Mouse (Mus musculus): Measurements from ENCODE around the gene Rbm47. TPM values are rescaled to one million over a fixed set of nuclear protein-coding genes. Genes with fewer than 3 reads are reported as not detected.
A peak's percentile ranks its signal among the peaks of the same experiment; 100 is the strongest.

Rbm47 gene
- polyA plus RNA-seq, 1 experiment from 2014 or later: 45.6 TPM

DNA sequence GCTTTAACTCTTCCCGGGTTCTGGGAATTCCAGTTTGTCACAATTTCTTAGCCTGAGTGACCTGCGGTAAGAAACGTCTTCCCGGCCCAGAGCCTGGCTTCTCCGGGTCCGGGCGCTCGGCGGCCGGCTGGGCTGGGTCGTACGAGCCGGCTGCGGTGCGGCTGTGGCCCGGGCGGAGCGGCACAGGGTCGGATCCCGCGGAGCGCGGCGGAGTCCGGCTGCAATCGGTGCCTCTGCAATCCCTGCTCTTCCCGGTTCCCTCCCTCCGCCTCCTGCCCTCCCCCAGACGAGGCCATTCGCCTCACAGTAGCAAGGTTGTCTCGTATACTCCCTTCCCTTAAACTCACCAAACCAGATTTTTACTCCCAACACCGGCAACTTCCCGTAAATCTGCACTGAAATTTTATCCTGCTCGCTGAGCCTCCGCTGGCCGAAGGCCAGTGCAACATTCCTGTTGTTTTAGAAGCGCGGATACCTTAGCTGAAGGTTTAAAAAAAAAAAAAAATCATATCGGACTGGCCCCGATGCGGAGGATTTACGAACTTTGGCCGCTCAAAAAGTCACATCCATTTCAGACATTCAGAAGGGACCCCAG lies 22.1 kb downstream of the Rbm47 start:
- Histone ChIP-seq H3K4me3 (ENCODE audit: low read length) (peak overlapping the region; percentile 45), H3K9ac (ENCODE audit: low read depth, low read length) (peak overlapping the region; percentile 54), H3K4me2 (replicated peaks; ENCODE audit: low read depth, low read length) (peak overlapping the region; percentile 62), H3K4me1 (ENCODE audit: control insufficient read depth, insufficient read depth, low read length) (peaks cover 8% of the 10 kb centered on the region; the same call in 1 of the 2 replicates), H3K27me3 (ENCODE audit: control insufficient read depth, insufficient read depth, low read length) (peaks cover 11% of the 10 kb centered on the region; the same call in 1 of the 2 replicates), H3K36me3 (ENCODE audit: control insufficient read depth, insufficient read depth, low read length) (no peaks in the 10 kb centered on the region), H3K9me3 (ENCODE audit: control insufficient read depth, low read length) (no peaks in the 10 kb centered on the region), H3K27ac (ENCODE audit: low read depth, low read length) (peak overlapping the region; percentile 93)
- WGBS: under 1% methylated on average over 43 of the region's 43 CpGs
- peak; percentile 88 for ATAC-seq (ENCODE audit: low FRiP score, low TSS enrichment)

DNA sequence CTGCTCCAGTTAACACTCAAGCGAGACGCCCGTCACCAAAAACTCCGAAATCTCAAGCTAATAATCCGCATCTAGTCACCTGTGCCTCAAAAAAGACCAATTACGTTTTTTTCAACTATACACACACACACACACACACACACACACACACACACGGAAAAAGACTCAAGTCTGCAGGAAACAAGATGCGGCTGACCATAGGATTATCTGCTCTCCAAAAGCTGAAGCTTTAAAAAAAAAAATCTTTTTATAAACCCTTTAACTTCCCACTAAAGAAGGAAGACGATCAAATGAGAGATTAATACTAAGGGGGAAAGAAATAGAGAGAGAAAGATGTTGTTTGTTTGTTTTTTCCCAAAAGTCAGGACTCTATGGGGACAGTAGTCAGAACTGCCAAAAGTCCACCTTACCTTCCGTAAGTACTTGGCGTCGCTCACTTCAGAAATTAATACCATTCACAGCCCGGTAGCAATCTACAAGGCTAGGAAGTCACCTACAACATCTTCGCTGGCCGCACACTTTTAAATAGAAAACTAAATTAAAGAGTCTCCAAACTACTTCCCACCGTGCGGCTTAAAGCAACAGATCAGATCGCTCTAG lies 22.7 kb downstream of the Rbm47 start:
- Histone ChIP-seq H3K27ac (ENCODE audit: low read depth, low read length) (peak overlapping the region; percentile 93), H3K4me2 (replicated peaks; ENCODE audit: low read depth, low read length) (peak overlapping the region; percentile 62), H3K4me3 (ENCODE audit: low read length) (peak overlapping the region; percentile 45), H3K9me3 (ENCODE audit: control insufficient read depth, low read length) (no peaks in the 10 kb centered on the region), H3K9ac (ENCODE audit: low read depth, low read length) (peak overlapping the region; percentile 54), H3K27me3 (ENCODE audit: control insufficient read depth, insufficient read depth, low read length) (peaks cover 11% of the 10 kb centered on the region; the same call in 1 of the 2 replicates), H3K4me1 (ENCODE audit: control insufficient read depth, insufficient read depth, low read length) (peaks cover 8% of the 10 kb centered on the region; the same call in 1 of the 2 replicates), H3K36me3 (ENCODE audit: control insufficient read depth, insufficient read depth, low read length) (no peaks in the 10 kb centered on the region)
- no peak; the same call in 1 of the 2 replicates for ATAC-seq (ENCODE audit: low FRiP score, low TSS enrichment)
- under 1% methylated on average over 18 of the region's 18 CpGs for WGBS

DNA sequence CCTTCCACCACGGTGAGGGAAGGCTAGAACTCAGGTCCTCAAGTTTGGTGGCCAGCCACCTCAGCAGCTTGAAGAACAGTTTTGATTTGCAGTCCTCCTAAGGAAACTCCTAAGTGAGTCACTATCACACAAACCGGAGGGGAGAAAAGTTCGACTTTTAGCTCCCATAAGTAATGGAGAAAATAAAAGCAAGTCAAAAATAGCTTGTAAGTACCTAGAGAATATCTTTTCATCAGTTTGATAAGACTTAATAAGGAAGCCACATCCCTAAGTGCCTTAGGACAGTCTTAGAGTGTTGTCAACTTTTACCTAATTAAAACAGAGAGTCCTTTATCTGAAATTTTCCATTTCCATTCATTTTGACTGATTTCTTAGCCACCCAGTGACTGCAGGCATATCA lies 23.3 kb downstream of the Rbm47 start:
- WGBS: 31% methylated on average over 3 of the region's 3 CpGs
- Histone ChIP-seq H3K36me3 (ENCODE audit: control insufficient read depth, insufficient read depth, low read length) (no peaks in the 10 kb centered on the region), H3K27me3 (ENCODE audit: control insufficient read depth, insufficient read depth, low read length) (peaks cover 11% of the 10 kb centered on the region; the same call in 1 of the 2 replicates), H3K4me3 (ENCODE audit: low read length) (peak overlapping the region; percentile 45), H3K4me2 (replicated peaks; ENCODE audit: low read depth, low read length) (peak overlapping the region; percentile 62), H3K9ac (ENCODE audit: low read depth, low read length) (no peak overlapping the region), H3K27ac (ENCODE audit: low read depth, low read length) (no peak overlapping the region), H3K9me3 (ENCODE audit: control insufficient read depth, low read length) (no peaks in the 10 kb centered on the region), H3K4me1 (ENCODE audit: control insufficient read depth, insufficient read depth, low read length) (peaks cover 8% of the 10 kb centered on the region; the same call in 1 of the 2 replicates)
- no peak for ATAC-seq (ENCODE audit: low FRiP score, low TSS enrichment)

DNA sequence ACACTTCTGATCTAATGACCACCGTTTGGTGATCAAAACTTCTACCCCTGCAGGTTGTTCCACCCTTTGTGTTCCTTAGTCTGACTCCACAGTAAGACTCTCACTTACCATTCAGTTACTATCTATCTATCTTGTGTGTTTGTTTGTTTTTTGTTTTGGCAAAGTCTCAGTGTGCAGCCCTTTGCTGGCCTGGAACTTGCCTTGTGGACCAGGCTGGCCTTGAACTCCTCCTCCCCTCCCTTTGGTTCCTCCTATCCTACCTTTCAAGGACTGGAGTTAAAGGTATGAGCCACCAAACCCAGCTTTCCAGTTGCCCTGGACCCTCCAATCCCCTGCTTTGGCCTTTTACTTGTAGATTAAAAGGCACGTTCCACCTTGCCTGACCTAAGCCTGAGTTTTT lies 23.8 kb downstream of the Rbm47 start:
- WGBS: 57% methylated on average over 2 of the region's 2 CpGs
- peak overlapping the region; percentile 45; the same call in 1 of the 2 replicates for H3K4me3 ChIP-seq (ENCODE audit: low read length)

DNA sequence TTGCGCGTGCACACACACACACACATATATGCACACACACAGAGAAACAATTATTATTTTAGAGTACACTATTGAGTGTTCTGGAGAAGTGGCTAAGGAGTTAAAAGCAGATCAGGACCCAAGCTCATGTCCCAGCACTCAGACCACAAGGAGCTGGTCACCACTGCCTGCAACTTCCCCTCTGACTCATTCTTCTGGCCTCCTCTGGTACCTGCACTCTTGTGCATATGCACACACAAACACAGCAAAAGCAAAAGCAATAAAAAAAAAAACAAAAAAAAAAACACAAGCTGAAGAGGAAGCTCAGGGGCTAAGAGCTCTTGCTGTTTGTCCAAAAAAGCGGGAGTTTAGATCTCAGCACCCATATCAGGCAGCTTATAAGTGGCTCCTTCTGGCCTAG lies 25.6 kb downstream of the Rbm47 start:
- Histone ChIP-seq H3K9ac (ENCODE audit: low read depth, low read length) (no peak overlapping the region), H3K9me3 (ENCODE audit: control insufficient read depth, low read length) (no peaks in the 10 kb centered on the region), H3K4me2 (replicated peaks; ENCODE audit: low read depth, low read length) (no peak overlapping the region), H3K4me1 (ENCODE audit: control insufficient read depth, insufficient read depth, low read length) (peaks cover 8% of the 10 kb centered on the region; the same call in 1 of the 2 replicates), H3K27ac (ENCODE audit: low read depth, low read length) (no peak overlapping the region), H3K36me3 (ENCODE audit: control insufficient read depth, insufficient read depth, low read length) (no peaks in the 10 kb centered on the region), H3K4me3 (ENCODE audit: low read length) (no peak overlapping the region), H3K27me3 (ENCODE audit: control insufficient read depth, insufficient read depth, low read length) (peaks cover 11% of the 10 kb centered on the region; the same call in 1 of the 2 replicates)
- ATAC-seq (ENCODE audit: low FRiP score, low TSS enrichment): no peak
- 98% methylated on average over 3 of the region's 3 CpGs for WGBS

More for the DNA sequence above, 23.8 kb downstream of the Rbm47 start:
- H3K4me1 ChIP-seq (ENCODE audit: control insufficient read depth, insufficient read depth, low read length): peaks cover 8% of the 10 kb centered on the region; the same call in 1 of the 2 replicates
- peak overlapping the region; percentile 62 for H3K4me2 ChIP-seq (replicated peaks; ENCODE audit: low read depth, low read length)
- peaks cover 11% of the 10 kb centered on the region; the same call in 1 of the 2 replicates for H3K27me3 ChIP-seq (ENCODE audit: control insufficient read depth, insufficient read depth, low read length)
- H3K27ac ChIP-seq (ENCODE audit: low read depth, low read length): no peak overlapping the region
- no peaks in the 10 kb centered on the region for H3K36me3 ChIP-seq (ENCODE audit: control insufficient read depth, insufficient read depth, low read length)
- no peak overlapping the region for H3K9ac ChIP-seq (ENCODE audit: low read depth, low read length)
- no peak for ATAC-seq (ENCODE audit: low FRiP score, low TSS enrichment)
- no peaks in the 10 kb centered on the region for H3K9me3 ChIP-seq (ENCODE audit: control insufficient read depth, low read length)

DNA sequence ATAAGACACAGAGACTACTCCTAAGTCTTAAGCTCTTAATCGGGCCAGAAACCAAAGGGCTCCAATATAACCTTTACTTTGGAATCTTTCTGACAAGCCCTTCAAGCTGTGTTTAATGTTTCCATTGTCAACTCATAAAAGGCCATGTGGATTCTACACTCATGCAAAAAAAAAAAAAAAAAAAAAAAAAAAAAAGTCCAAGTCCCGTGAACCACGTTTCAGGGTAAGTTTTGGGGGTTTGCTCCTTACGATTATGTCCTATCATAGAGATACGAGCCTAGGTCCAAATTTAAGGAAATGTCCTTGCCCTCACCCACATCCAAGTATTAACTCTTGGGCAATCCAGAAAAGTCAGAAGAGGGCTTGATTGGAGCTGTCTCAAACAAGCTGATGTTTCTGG lies 27.3 kb downstream of the Rbm47 start:
- Histone ChIP-seq H3K4me1 (ENCODE audit: control insufficient read depth, insufficient read depth, low read length) (no peaks in the 10 kb centered on the region), H3K36me3 (ENCODE audit: control insufficient read depth, insufficient read depth, low read length) (no peaks in the 10 kb centered on the region), H3K9me3 (ENCODE audit: control insufficient read depth, low read length) (no peaks in the 10 kb centered on the region; the same call in 1 of the 2 replicates), H3K4me3 (ENCODE audit: low read length) (no peak overlapping the region), H3K27ac (ENCODE audit: low read depth, low read length) (no peak overlapping the region), H3K9ac (ENCODE audit: low read depth, low read length) (no peak overlapping the region), H3K4me2 (replicated peaks; ENCODE audit: low read depth, low read length) (no peak overlapping the region), H3K27me3 (ENCODE audit: control insufficient read depth, insufficient read depth, low read length) (peaks cover 5% of the 10 kb centered on the region; the same call in 1 of the 2 replicates)
- no peak for ATAC-seq (ENCODE audit: low FRiP score, low TSS enrichment)
- 90% methylated on average over 5 of the region's 5 CpGs for WGBS

DNA sequence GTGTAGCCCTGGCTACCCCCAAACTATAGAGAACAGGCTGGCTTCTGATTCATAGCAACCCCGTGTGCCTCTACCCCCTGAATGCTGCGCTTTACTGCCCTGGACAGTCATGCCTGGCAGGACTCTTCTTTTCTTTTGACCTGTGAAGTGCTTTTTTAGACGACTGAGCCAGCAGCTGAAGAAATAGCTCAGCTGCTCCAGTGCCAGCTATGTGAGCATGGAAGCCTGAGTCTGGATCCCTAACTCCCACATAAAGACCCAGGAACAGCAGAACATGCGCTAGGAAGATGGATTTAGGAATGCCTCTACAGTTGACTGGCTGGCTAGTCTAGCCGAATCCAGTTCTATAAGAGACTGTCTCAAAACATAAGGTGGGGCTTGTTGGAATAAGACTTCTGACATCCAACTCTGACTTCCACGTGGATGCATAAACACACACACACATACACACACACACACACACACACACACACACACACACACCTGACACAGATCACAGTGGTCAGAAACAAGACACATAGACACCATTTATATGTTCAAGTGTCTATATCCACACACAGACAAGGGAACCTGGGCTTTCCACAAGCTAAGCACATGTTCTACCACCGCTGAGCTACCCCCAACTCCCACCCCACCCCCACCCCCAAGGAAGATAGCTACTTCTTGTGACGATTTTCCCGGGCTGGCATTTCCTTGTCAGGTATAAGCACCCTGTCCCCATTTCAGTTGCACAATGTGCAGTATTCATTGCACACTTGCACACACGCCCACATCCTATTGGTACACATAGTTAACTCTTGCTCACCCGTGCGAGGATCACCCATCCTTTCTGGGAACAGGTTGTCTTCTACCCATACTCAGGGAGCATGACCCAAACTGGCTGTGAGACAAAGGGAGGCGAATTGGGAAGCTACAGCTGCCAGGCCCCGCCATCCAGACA lies 29.6 kb downstream of the Rbm47 start:
- 0 out of 2 replicates have a peak, but pooled peaks have one; percentile 24 for ATAC-seq (ENCODE audit: low FRiP score, low TSS enrichment)
- Histone ChIP-seq H3K4me2 (replicated peaks; ENCODE audit: low read depth, low read length) (no peak overlapping the region), H3K4me3 (ENCODE audit: low read length) (no peak overlapping the region), H3K9me3 (ENCODE audit: control insufficient read depth, low read length) (no peaks in the 10 kb centered on the region; the same call in 1 of the 2 replicates), H3K36me3 (ENCODE audit: control insufficient read depth, insufficient read depth, low read length) (no peaks in the 10 kb centered on the region), H3K9ac (ENCODE audit: low read depth, low read length) (no peak overlapping the region), H3K27me3 (ENCODE audit: control insufficient read depth, insufficient read depth, low read length) (no peaks in the 10 kb centered on the region; the same call in 1 of the 2 replicates), H3K27ac (ENCODE audit: low read depth, low read length) (no peak overlapping the region), H3K4me1 (ENCODE audit: control insufficient read depth, insufficient read depth, low read length) (0 out of 2 replicates have a peak, but pooled peaks cover 6% of the 10 kb centered on the region)
- 71% methylated on average over 14 of the region's 14 CpGs for WGBS

DNA sequence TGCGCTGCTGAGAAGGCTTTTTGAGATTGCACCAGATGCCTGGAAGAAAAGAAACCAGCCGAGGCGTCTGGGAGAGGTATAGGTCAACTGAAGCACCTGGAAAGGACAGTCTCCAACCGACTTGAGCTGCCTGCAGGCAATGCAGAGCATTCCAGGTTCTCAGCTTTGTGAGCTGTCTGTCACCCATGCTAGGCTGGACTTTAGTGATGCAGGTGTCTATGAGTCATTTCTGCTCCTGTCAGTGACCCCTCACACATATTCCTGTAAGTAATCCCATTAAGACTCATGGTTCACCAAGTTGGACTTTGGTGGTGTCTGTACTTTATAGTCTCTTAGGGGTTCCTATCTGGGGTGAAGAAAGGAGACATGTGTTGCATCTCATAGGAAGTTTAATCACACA lies 31.4 kb downstream of the Rbm47 start:
- no peak overlapping the region for H3K4me3 ChIP-seq (ENCODE audit: low read length)
- H3K36me3 ChIP-seq (ENCODE audit: control insufficient read depth, insufficient read depth, low read length): no peaks in the 10 kb centered on the region
- 0 out of 2 replicates have a peak, but pooled peaks cover 6% of the 10 kb centered on the region for H3K4me1 ChIP-seq (ENCODE audit: control insufficient read depth, insufficient read depth, low read length)
- H3K9me3 ChIP-seq (ENCODE audit: control insufficient read depth, low read length): no peaks in the 10 kb centered on the region; the same call in 1 of the 2 replicates
- H3K4me2 ChIP-seq (replicated peaks; ENCODE audit: low read depth, low read length): no peak overlapping the region
- ATAC-seq (ENCODE audit: low FRiP score, low TSS enrichment): no peak
- H3K27ac ChIP-seq (ENCODE audit: low read depth, low read length): no peak overlapping the region
- H3K9ac ChIP-seq (ENCODE audit: low read depth, low read length): no peak overlapping the region
- H3K27me3 ChIP-seq (ENCODE audit: control insufficient read depth, insufficient read depth, low read length): no peaks in the 10 kb centered on the region; the same call in 1 of the 2 replicates
- 87% methylated on average over 4 of the region's 4 CpGs for WGBS

Measured in kidney, embryonic 14.5 days (tissue).